Mouse (Mus musculus) CD8-positive naive resting alpha-beta T cell, adult 2 months (primary cell): ENCODE data around the gene Crispld2.

Source experiments
- DNase-seq, 2 experiments: peaks; one replicate each; pipeline ENCODE4 v3.0.0; 2022; ENCODE audit warnings: low read depth in 2 of 2, low spot score in 2 of 2

Crispld2 gene

DNA sequence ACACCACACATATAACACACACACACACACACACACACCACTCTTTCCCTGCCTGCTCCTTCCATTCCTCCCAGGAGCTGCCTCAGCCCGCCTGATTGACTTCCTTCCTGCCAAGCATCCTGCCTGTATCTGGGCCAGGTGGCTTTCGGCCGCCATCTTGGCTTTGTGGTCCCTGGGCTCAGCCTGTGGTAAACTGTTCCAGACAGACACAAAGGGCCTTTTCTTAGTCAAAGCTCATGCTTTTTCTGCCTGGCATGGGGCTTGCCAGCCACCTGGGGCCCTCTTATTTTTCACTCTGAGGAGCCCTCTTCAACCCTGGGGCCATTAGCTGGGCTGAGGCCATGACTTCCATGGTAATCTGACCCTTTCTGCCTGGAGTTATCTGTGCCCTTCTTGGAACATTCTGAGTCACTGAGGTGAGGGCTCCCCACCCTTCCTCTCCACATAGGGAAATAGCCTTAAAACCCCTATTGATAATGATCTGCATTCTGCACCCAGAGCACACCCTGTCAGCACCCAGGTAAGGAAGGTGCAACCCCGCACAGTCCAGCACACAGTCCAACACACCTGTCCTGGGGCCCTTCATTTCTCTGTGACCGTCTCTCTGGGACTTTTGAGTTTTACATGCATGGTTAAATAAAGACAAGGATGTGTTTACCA, 40.4 kb downstream of the Crispld2 start:
- DNase-seq = peak in 1 of 2 experiments; percentile 7

DNA sequence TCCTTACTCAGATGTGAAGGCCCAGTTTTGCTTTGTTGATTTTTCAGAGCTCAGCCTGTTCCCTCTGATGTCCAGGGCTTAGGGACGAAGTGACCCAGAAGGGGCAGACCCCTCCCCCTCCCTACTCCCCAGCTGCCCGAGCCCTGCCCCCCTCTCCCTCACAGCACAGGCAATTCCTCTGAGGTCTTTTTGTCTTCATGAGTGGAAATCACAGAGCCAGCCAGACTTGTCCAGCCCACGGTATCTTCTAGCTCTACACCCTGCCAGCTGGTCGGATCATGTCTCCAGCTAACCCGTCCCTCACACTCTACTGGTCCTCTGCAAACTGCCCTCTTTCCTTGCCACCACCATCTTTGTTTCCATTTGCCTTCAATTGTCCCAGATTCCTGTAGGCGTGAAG, 42.2 kb downstream of the Crispld2 start:
- no peak for DNase-seq

DNA sequence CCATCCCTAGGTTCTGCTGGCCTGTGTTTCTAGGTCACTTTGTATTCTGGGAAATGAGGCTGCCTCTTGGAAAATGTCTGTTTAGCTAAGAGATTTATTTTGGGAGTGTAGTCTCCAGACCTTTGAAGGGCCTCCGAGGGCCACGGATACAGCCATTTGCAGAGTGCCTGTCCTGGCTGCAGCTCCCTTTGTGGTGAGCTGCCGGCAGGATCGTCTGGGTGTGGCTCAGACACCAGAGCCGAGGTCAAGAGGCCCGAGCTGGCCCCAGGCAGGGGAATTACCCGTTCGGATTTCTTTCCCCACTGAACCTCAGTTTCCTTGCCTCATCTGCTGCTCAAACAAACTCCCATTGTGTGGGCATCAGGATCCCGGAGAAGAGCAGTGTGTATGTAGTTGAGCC, 43.9 kb downstream of the Crispld2 start:
- no peak for DNase-seq

DNA sequence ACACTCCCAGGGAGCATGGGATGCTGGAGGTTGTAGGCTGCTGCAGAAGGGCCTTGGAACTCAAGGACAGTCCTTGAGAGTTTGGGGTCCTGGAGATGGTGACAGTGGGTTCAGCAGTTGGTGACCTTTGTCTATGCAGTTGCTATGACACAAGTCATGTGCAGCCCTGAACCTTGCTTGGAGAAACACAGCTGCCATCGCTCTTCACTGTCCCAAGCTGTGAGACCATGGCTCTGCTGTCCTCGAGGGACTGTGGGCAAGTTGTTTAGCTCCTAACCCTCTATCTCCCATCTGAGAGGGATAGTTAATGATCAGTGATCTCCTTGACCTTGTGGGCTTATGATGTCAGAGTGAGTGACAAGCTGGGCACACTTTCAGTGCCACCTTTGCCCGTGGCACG, 44.3 kb downstream of the Crispld2 start:
- no peak for DNase-seq

DNA sequence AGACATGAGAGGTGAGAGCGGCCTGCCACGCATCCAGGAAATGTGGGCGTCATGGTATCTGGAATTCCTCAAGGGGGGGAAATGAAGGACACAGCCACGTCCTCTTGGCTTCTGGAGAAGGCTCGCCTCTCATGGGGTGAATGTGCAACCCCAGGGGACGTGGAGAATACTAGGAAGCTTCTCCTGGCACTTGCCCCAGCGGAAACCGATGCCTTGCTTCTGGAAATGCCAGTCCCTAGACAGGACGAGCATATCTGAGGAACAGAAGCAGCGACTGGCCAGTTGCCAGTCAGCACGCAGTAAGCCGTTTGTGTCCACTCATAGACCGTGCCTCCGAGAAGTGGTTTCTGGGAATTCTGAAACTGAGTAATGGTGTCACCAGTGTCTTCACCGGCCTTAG, 45.0 kb downstream of the Crispld2 start:
- DNase-seq = no peak

DNA sequence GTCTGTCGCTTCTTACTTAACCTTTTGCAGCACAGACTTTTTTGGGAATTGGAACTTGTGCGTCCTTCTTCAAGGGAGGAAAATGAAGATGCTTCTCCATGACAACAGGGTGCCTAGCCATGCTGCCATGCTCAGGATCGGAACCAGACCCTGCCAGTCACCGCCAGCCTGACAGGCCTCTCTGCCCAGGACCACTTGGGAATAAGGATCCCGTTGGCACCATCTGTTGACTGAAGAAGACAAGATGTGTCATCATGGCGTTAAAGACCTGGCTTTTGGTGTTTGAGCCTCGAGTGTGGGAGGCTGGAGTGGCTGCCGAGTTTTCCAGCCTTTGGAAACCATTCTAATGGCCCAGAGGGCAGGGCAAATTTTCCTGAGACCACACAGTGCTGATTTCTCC, 45.4 kb downstream of the Crispld2 start:
- DNase-seq = no peak

DNA sequence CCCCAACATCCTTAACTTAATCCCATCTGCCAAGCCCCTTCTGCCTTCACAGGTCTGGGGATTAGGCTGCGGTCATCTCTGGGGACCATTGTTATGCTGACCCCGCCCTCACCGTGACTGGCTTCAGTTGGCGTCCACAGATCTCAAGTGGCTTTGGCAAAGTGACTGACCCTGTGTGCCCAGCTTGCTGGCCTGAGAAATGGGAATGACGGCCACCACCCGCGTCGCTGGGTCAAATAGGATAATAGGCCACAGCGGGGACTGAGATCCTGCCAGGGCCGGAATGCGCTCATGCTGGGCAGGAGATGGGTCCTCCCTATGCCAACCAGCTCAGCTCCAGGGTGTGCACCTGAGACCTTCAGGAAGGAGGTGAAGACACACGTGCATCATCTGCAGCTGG, 46.5 kb downstream of the Crispld2 start:
- no peak for DNase-seq

DNA sequence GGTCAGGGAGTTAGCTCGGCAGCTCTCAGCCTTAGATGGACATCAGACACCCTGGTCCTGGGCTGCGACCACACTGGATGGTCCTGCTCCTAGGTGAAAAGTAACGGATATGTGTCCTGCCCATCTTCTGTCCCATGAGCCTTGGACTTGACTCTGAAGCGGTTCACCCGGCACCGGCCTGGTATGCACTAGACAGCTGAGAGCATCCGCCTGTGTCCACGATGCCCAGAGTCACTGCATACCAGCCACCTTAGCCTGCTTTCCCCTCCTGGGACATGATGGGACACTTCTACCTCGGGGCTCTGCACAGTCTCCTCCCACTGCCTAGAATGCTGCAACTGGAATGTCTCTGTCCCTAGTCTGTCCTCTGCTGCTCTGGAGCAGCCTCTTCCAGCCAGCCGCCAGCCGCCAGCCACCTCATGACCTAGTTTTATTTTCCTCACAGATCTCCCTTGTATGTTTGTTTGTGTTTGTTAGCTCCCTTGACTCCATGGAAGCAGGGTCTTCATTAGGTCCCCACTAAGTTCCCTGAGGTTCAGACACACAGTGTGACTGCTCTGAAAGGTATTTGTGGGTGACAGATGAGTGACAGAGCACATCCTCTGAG, 47.2 kb downstream of the Crispld2 start:
- DNase-seq = no peak

DNA sequence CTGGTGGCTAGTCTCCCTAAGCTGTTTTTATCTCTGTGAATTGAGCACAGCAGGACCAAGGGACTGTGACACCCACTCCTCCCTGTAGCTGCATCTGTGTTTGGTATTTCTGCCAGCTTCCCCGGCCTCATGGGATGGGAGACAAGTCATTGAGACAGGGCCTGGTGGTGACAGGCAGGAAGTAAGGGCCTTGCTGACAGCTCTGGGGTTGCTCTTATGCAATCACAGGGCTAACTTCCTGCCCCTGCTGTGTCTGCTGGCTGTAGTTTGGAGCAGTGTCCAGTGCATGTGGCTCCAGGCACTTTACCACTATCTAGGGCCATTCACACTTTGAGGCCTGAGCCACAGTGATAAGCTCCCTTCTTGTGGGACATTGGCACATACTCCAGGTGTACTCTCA, 48.6 kb downstream of the Crispld2 start:
- DNase-seq = no peak

DNA sequence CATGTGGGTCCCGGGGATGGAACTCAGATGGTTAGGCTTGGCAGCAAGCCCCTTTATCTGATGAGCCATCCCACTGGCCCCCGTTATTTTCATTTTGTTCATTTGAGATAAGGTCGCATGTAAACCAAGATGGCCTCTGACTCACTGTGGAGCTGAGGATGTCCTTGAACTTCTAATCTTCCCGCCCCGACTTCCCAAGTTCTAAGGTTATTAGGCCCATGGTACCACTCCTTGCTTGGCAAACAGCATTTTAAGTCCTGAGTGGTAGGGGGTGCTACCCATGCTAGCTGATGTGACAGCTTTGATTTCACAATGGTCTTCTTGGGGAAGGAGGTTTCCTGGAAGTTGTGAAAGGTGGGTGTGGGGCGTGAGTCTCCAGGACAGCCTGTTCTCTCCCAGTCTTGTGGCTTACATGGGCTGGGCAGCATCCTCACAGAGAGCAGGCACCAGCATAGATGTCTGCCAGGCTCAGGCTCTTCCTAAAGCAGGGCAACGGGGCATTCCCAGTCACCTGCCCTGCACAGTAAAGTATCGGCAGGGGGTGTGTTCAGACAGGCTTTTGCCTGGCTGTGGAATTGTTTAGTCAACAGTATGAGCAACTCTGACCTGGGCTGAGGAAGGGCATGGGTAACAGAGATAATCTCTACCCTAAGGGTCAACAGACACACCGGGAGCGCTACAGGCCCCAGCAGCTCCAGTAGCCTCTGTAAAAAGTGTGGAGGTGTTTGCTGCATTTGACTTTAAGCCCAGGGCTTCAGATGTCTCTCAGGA, 50.5 kb downstream of the Crispld2 start:
- DNase-seq = no peak

DNA sequence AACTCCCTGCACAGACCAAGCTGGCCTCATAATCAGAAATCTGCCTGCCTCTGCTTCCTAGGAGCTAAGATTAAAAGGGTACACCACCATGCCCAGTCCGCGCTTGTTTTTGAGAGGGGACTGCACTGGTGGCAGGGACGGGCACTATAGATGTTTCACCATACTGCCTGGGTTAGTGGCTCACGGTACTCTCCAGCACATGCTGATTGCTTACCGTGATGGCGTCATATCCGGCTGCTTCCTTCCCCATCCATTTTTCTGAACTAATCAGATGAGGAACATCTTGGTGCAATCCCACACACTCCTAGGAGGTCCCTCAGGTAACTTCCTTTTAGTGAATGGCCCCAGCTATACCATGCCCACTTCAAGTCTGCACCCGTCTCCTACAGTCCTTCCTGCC, 52.7 kb downstream of the Crispld2 start:
- no peak for DNase-seq

DNA sequence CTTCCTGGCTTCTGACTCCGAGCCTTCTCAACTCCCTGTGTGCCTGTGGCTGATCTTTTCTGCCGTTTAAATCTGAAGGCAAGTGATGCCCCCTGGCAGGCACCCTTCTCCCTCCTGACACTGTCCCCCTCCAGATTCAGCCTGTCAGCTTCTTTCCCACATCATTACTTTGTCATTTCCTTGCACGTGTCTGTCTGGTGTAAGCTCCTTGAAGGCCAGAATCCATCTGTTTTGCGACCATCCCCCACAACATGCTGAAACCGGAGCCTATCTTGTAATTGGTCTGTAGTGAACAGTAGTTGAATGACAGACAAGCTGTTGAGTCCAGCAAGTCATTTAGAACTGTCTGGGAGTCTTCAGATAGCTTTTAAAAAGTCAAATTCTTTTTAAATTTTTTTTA, 53.2 kb downstream of the Crispld2 start:
- no peak for DNase-seq

DNA sequence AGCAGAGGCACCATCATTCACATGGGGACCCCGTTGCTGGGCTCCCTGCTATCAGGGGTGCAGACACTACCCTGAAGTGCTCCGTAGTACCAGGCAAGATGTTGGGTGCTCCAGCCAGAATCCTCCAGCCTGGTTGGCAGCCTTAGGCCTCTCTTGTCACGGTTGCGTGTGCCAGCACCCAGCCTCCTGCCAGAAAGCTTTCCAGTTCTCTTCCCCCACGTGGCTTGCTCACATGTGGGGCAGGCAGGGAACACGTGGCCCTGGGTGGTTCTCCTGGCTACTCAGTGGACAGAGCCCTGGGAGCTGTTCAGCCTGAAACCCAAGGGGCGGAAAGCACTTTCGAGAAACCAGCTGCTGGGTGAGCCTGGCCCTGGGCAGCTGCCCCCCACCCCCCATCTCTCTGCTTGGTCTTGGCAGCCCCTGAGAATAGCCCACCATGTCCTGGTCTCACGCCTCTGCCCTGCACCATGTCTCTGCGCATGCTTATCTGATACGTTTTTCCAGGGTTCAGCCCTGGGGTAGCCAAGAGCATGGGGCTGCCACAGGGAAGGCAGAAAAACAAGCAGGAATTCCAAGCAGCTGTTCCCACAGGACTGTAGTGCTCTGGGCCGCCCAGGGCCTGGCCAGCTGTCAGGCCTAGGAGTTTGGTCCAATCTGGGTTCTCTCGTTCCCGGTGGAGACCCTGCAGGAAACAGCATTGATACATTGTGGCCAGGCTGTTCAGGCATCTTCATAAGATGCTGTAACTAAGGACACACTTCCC, 54.2 kb downstream of the Crispld2 start:
- DNase-seq = no peak

DNA sequence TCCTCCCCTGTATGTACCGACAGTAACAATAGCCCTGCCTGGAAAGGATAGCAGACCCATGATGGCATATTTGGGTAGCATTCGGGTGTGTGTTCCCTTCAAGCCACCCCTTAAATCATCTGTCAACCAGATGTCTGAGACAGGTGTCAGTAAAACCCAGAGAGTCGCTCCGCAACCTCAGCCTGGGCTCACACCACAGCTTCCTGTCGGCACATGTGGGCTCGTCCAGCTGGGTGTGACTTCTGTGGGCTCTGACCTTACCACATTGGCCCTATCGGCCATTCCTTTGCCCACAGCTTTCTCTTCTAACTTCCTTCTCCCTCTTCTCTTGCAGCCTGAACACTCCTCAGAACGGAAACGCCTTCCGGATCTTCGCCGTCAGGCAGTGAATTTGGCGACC, 57.7 kb downstream of the Crispld2 start:
- no peak for DNase-seq

DNA sequence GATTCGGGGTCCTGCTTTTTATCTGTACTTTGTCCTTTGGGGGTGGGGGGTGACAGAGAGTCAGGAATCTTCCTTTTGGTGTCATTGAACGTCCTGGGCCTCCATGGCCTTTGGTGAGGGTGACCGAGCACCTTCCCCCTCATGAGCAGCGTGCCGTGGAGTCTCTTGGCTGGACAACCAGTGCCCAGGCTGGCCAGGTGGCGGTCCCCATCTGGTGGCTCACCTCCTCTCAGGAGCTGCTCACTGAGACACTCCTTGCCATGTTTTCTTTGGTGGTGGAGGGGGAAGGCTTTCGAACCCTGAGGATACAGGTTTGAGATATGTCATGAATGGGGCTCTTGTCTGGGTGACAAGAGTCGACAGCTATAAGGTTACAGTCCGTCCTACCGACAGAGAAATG, 58.1 kb downstream of the Crispld2 start:
- DNase-seq = no peak

DNA sequence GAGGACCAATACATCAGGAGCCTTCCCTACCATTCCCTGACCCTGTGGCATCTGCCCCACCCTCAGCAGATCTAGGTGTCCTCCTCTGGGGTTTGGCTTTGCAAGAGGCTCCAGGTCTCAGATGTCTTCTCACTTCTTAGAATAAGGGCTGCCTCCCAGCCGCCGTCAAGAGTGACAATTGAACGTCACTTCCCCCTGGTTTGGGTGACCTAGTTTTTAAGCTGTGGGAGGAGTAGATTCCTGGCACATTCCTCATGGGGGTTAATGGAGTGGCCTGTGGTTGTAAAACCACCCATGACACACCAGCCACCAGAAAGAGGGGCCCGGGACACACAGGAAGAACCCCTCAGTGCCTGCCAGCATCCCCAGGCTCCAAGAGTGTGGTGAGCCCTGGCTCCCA, 58.8 kb downstream of the Crispld2 start:
- no peak for DNase-seq

DNA sequence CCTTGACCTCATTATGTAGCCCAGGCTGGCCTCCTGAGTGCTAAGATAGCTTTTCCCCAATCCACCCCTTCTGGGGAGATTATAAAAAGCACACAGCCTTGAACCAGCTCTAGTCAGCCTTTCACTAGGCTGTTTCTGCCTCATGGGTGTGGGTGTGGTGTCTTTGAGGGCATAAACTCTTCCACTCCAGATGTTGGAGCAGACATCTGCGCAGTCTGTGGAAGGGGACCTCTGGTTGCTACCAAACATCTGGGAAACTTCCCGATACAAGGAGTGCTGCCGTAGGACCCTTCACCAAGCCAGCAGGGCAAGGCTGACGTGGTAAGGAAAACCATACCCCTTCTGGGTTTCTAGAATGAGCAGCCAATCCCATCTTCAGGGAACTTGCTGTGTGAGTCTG, 59.7 kb downstream of the Crispld2 start:
- no peak for DNase-seq

DNA sequence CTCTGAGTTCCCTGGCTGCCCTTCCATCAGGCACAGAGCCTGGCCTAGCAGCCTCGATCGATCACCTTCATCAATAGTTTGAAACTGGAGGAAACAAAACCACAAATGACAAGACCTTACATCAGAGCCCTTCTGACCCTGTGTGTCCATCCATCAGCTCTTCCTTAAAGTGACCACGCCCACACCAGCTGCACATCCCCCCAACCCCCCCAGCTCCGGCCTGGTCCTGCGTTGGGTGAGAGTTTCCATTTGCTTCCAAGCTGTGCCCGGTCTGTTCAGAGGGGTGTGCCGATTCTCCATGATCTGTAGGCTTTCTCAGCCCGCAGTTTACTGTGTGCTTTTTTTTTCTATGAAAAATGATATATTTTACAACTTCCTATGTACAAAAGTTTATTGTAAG, 60.1 kb downstream of the Crispld2 start:
- DNase-seq = no peak

DNA sequence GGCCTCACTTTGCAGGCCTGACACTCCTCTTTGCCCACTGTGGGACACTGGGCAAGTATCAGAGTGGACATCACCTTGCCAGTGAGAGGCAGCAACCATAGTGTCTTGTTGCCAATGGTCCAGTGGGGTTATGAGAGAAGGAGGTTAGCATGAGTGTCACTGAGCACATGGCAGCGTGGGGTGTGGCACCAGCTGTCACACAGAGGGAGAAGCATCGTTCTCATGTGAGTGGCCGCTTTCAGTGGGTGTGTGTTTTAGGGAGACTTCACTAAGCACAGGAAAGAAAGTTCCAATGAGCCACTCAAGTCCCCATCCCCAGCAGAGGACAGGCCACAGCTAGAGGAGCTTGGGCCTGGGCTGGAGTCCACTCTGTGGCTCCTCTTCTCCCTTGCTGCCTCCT, 62.6 kb downstream of the Crispld2 start:
- no peak for DNase-seq

DNA sequence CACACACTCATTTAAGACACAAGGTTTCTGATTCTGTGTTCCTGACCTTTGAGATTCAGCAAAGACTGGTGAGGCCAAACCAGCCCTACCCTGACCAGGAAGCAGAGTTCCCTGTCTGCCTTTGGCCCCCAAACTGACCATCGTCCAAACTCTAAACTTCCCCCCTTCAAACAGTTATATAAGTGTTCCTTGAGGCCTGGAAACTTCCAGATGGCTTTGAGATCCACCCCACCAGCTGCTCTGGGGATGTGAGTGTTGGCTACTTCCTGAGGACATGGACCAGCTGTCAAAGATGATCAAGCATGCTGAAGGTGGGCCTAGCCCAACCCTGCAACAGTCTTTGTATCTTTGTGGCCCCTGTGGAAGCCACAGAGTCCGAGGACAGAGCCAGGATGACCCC, 64.8 kb downstream of the Crispld2 start:
- no peak for DNase-seq

DNA sequence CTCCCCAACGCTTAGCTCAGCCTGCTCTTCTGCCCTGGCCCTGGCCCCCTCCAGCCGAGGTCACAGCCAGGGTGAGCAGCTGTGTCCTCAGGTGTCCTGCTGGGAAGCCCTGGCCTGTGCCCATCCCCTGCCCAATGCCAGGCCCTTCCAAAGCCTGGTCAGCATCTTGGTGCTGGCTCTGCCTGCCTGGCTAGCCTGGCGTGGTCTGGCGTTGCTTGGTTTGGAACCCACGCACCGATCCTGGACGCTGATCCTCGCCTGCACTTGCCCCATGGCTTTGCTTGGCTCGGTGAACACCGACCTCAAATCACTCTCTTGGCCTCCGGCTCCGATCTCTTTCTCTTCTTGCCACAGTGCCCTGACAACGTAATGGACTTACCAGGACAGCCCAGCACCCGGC, 70.5 kb downstream of the Crispld2 start:
- DNase-seq = no peak

DNA sequence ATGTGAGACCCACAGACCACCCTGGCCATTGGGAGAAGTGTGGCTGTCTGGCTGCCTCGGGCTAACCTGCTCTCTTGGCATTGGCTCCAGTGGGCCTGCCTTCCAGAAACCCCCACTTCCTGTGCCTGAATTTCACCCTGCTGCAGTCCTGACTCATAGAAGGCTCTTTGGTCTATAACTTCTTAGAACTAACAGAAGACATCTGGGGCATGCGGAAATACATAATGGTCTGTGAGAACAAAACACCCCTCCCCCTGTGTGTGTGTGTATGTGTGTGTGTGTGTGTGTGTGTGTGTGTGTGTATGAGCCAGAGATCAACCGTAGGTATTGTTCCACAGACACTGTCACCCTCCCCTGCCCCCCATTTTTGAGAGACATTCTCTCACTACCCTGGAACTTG, 71.1 kb downstream of the Crispld2 start:
- no peak for DNase-seq
